Mouse (Mus musculus): ENCODE results near the gene Sec23ip.
"Not testable (repeated sequence)": the region's sequence is repeated elsewhere in the genome, so short reads cannot be mapped to it uniquely, and the experiment has no call there.

Sec23ip gene

GRCm38 (mm10) chr7:128744684-128745485 lies at the start of gene Sec23ip:
Sec23ip (plus strand) TSS chr7:128744943.
- peak; percentile 100 for DNase-seq (ENCODE audit: low read depth, low spot score)

DNA sequence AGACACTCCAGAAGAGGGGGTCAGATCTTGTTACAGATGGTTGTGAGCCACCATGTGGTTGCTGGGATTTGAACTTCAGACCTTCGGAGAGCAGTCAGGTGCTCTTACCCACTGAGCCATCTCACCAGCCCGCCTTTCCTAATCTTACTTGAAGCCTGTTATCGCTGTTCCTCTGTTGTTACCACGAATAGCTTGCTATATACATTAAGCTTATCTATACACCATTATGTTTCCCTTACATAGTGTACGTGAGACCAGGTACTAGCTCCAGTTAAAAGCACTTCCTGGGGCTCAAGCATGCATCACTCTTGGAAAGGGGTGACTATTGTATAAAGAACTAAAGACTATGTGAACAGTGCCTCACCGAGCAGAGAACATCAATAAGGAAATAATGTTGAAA lies 44.8 kb upstream of the Sec23ip start:
- not testable (repeated sequence) for DNase-seq (ENCODE audit: low read depth, low spot score)

- peak; percentile 81 for DNase-seq (ENCODE audit: low read depth, low spot score)
These were observed 39.0 kb upstream of the Sec23ip start for GRCm38 (mm10) chr7:128705735-128706134.

- no peak for DNase-seq (ENCODE audit: low read depth, low spot score)
These were observed 26.8 kb upstream of the Sec23ip start for GRCm38 (mm10) chr7:128717991-128718390.

DNA sequence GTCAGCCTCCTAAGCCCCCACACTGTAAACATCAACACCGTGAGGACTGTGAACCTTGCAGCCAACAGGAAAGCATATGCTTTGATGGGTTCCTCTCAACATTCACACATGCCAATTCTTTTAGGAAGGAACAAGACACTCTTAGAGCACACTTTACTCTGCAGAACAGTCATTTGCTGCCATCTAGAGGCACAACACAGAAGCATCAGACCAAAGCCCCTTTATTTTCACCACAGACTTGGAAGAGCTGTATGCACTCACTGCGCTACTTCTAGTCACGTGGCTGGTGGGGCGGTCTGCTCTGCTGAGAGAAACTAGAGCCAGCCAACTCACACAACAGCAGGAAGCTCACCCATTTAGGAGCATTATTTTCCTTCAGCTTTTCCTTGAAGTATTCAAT lies 20.0 kb upstream of the Sec23ip start:
- peak; percentile 94 for DNase-seq (ENCODE audit: low read depth, low spot score)

DNA sequence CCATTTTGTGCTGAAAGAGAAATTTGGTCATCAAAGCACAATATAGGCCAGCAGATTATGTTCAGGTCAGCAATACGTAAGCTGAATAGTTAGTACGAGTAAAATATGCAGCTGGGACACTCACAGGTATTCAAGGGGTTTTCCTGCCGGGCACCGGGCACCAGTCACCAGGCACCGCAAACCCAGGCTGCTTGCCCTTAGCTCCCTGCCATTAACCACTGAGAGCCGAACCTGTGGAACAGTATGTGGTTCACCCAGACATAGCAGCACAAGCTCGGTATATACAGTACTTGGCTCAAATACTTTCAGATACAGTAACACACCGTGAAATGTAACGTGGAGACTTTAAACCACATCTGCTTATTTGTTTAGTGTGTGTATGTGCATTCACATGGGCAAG lies 19.6 kb upstream of the Sec23ip start:
- DNase-seq (ENCODE audit: low read depth, low spot score) = no peak

GRCm38 (mm10) chr7:128726999-128727398 lies 17.7 kb upstream of the Sec23ip start:
- no peak for DNase-seq (ENCODE audit: low read depth, low spot score)

GRCm38 (mm10) chr7:128727701-128728100 lies 17.0 kb upstream of the Sec23ip start:
- no peak for DNase-seq (ENCODE audit: low read depth, low spot score)

- DNase-seq (ENCODE audit: low read depth, low spot score) = no peak
These were observed 16.0 kb upstream of the Sec23ip start for GRCm38 (mm10) chr7:128728738-128729137.

DNA sequence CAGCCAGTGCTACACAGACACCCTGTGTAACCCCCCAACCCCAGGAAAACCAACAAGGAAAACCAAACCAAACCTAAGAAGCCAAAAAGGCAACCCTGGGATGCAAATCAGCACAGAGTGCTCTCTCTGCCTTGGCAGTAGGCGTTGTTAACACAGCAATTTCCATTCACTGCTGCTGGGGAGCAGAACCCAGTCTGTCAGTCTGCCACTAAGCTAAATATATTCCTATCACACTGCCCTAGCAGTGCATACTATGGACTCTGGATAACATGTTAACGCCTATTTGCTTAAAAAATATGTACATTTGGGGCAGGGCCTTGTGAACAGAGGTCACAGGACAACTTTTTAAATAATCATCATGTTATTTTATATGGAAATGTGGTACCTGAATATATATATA lies 13.2 kb upstream of the Sec23ip start:
- DNase-seq (ENCODE audit: low read depth, low spot score) = peak; percentile 65

DNA sequence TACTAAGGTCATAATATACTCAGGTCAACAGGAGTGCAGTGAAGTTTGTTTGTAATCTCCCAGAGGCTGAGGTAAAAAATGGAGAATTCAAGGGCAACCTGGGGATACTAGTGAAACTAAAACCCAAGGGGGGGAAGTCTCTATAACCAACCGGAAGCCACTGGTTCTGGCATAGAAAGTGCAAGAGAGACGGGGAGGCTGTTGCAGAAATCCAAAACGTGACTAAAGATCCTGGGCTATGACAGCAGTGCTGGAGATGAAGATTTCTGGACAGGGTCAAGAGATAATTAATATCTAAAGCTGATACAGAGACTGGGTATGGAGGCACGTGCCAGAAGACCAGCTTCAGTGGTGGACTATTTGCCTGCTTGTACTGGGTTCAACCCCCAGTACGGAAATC lies 6.7 kb upstream of the Sec23ip start:
- no peak for DNase-seq (ENCODE audit: low read depth, low spot score)

GRCm38 (mm10) chr7:128739116-128739461 lies 5.7 kb upstream of the Sec23ip start:
- no peak for DNase-seq (ENCODE audit: low read depth, low spot score)

- DNase-seq (ENCODE audit: low read depth, low spot score) = peak; percentile 39
These were observed 5.1 kb upstream of the Sec23ip start for GRCm38 (mm10) chr7:128739462-128740277.

DNA sequence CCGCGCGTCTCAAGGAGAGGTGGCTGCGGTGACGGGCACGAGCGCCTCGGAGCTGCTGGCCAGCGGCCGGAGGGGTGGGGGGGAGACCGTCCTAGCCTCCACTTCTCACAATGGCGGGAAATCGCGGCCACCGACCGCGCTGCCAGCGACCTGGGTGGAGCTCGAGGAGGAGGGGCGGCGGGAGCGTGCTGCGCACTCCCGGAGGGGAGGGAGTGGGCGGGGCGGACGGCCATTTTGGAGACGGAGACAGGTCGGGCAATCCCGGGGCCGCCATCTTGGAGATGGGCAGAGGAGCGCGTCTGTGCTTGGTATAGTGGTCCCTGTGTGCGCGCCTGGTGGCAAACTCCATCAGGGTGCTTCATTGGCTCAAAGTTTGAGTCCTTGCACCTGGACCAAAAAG lies 4.4 kb upstream of the Sec23ip start, which contains the start of gene Mcmbp:
TSS of gene Mcmbp (minus strand) at position 162 of the 400 bp plus-strand sequence.
- DNase-seq (ENCODE audit: low read depth, low spot score) = peak; percentile 97

GRCm38 (mm10) chr7:128743898-128744297 lies 845 bp upstream of the Sec23ip start:
- no peak for DNase-seq (ENCODE audit: low read depth, low spot score)

GRCm38 (mm10) chr7:128746151-128746550 lies 1.4 kb downstream of the Sec23ip start:
- DNase-seq (ENCODE audit: low read depth, low spot score) = no peak

DNA sequence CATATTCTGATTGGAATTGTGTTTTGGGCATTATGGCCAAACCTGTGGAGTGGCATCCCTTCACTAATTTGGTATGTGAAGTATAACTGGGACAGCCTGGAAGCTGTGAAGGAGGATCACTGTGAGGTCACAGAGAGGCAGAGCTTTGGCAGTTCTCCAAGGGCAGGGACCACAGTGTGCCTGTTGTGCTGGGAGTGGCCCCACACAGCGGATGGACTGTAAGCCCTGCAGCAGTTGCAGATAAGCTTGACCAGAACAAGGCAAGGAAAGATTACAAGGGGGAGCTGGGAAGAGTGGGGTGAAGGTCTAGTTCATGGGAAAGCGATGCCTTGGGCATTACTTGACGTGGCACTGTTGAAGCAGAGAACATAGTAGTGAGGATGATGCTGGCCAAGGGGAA lies 4.0 kb downstream of the Sec23ip start:
- DNase-seq (ENCODE audit: low read depth, low spot score) = peak; percentile 81

GRCm38 (mm10) chr7:128750296-128750695 lies 5.6 kb downstream of the Sec23ip start:
- peak; percentile 54 for DNase-seq (ENCODE audit: low read depth, low spot score)

DNA sequence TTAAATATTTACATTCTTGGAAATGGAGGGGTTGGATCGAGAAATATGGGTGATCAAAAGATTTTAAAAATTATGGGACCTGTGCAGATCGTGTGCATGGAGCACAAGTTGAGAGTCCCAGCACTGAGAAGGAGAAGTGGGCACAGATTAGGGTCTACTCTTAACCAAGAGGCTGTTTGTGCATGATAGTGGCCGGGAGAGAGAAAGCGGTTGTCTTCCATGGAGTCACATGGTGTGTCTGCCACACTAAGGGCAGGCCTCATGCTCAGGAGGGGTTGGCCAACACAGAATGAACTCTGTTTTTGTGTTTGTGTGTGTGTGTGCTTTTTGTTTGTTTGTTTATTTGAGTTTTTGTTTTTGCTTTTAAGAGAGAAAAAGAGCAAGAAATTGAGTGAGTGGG lies 7.3 kb downstream of the Sec23ip start:
- DNase-seq (ENCODE audit: low read depth, low spot score) = no peak

- no peak for DNase-seq (ENCODE audit: low read depth, low spot score)
These were observed 10.7 kb downstream of the Sec23ip start for GRCm38 (mm10) chr7:128755396-128755795.

DNA sequence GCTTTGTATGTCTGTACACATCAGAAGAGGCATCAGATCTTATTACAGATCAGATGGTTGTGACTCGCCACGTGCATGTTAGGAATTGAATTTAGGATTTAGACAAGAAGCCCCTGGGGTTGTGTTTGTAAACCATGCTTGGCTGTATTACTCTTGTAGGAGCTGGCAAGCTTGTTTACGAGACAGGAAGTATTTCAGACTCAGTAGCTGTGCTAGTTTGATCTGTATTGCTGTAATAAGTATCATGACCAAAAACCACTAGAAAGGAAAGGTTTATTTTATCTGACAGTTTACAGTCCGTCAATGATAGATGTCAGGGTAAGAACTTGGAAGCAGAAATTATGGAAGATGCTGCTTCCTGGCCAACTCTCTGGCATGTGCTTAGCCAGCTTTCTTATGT lies 14.2 kb downstream of the Sec23ip start:
- DNase-seq (ENCODE audit: low read depth, low spot score) = no peak

- peak; percentile 18 for DNase-seq (ENCODE audit: low read depth, low spot score)
These were observed 22.0 kb downstream of the Sec23ip start for GRCm38 (mm10) chr7:128766696-128767095.

DNA sequence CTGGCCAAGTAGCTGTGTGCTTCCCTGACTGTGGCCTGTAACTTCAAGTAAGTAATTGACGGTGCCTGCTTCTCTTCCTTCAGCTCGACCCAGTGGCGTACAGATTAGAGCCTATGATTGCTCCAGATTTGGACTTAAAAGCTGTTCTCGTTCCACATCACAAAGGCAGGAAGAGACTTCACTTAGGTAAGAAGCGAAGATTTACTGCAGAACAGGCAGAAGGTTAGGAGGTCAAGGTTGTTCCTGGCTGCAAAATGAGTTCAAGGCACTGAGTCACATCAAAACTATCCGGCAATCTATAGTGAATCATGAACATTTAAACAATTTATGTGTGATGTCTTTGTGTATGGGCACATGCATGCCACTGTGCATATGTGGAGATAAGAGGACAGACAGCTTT lies 32.5 kb downstream of the Sec23ip start:
- DNase-seq (ENCODE audit: low read depth, low spot score) = no peak

Measured in brain, adult 2 months (tissue).